Mouse (Mus musculus): ENCODE results near the gene Klk6.

The Klk6 gene

GRCm38 (mm10) chr7:43826056-43826455, 1.8 kb downstream of the Klk6 start:
- DNase-seq (ENCODE audit: low spot score): no peak

GRCm38 (mm10) chr7:43827706-43828105, 3.4 kb downstream of the Klk6 start:
- no peak for DNase-seq (ENCODE audit: low spot score)

- DNase-seq (ENCODE audit: low spot score): no peak
Observed at GRCm38 (mm10) chr7:43829006-43829405, 4.7 kb downstream of the Klk6 start.

- no peak for DNase-seq (ENCODE audit: low spot score)
Observed at GRCm38 (mm10) chr7:43841701-43842100, 17.4 kb downstream of the Klk6 start, which contains the start of gene Klk5. Gene Klk5, plus strand, starts transcription at chr7:43841971.

- DNase-seq (ENCODE audit: low spot score): no peak
Observed at GRCm38 (mm10) chr7:43843801-43844200, 19.5 kb downstream of the Klk6 start.

- no peak for DNase-seq (ENCODE audit: low spot score)
Observed at GRCm38 (mm10) chr7:43851616-43852015, 27.3 kb downstream of the Klk6 start.

- no peak for DNase-seq (ENCODE audit: low spot score)
Observed at GRCm38 (mm10) chr7:43854642-43855380, 30.5 kb downstream of the Klk6 start.

- DNase-seq (ENCODE audit: low spot score): no peak
Observed at GRCm38 (mm10) chr7:43855709-43856108, 31.4 kb downstream of the Klk6 start.

GRCm38 (mm10) chr7:43856307-43856706, 32.0 kb downstream of the Klk6 start:
- DNase-seq (ENCODE audit: low spot score): no peak

GRCm38 (mm10) chr7:43857501-43857900, 33.2 kb downstream of the Klk6 start:
- no peak for DNase-seq (ENCODE audit: low spot score)

GRCm38 (mm10) chr7:43860411-43860810, 36.1 kb downstream of the Klk6 start:
- no peak for DNase-seq (ENCODE audit: low spot score)

- peak; percentile 90 for DNase-seq (ENCODE audit: low spot score)
Observed at GRCm38 (mm10) chr7:43873237-43873636, 48.9 kb downstream of the Klk6 start.

GRCm38 (mm10) chr7:43873674-43874073, 49.4 kb downstream of the Klk6 start:
- no peak for DNase-seq (ENCODE audit: low spot score)

GRCm38 (mm10) chr7:43874868-43875375, 50.6 kb downstream of the Klk6 start:
- DNase-seq (ENCODE audit: low spot score): no peak

GRCm38 (mm10) chr7:43876444-43876843, 52.1 kb downstream of the Klk6 start:
- no peak for DNase-seq (ENCODE audit: low spot score)

- no peak for DNase-seq (ENCODE audit: low spot score)
Observed at GRCm38 (mm10) chr7:43878281-43878680, 54.0 kb downstream of the Klk6 start.

GRCm38 (mm10) chr7:43880912-43881311, 56.6 kb downstream of the Klk6 start, which contains the start of gene Klk4:
Gene Klk4, plus strand, starts transcription at chr7:43881160.
- no peak for DNase-seq (ENCODE audit: low spot score)
